Mouse (Mus musculus) heart, adult 11 months (tissue): ENCODE results near the gene Prrx2.

ENCODE experiments used
- DNase-seq: peaks from one replicate; pipeline ENCODE4 v3.0.0; 2022

Gene Prrx2

DNA sequence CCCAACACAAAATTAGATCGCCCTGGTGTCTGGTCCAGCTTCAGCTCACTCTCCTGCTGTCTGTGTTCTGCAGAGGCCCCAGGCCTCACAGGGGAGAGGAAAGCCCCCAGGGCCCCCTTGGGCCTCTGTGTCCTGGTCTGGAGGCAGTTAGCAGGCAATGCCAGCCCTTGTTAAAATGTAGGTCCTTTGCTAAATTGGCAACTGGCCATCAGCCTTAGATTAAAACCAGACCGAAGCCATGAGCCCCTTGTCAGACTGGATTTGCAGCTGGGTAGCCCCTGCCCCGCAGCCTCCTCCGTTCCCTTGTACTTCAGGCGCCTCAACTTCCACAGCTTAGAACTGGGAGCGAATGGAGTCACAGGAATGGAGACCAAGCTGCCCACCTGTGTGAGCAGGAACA is 37.9 kb downstream of the Prrx2 start:
- no peak for DNase-seq

DNA sequence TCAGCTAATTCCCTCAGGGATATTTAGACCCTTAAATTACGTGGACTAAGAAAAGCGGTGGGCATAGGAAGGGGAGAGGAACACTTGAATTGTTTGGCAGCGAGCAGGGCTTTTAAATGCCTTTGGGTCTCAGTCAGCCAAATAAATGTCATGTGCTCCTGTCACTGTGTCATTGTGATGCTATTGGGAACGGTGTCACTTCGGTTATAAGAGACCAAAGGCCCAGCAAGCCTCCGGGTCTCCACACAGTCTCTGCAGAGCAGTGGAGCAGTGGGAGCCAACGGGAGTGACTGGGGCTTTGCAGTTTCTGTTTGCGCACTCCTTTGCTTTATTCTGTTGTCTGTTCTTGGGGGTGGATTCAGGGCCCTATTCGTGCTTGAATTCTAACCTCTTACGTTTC is 39.7 kb downstream of the Prrx2 start:
- no peak for DNase-seq

DNA sequence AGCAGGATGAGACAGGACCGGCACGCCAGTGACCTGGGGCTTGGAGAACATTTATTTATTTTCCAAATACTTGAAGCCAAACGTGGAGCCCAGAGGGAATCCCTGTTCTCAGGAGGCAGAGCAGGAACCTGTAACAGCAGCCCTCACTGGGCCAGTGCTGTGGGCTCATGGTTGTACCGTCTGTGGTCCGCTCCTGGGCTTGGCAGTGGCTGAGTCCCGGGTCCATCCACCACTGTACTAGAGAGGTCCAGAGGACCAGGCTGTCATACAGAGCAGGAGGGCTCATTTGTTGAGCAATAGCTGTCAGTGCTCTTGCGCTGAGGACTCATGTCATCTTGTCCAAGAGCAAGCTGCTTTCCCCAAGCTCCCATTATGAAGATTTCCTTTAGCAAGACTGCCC is 40.3 kb downstream of the Prrx2 start:
- DNase-seq: no peak

DNA sequence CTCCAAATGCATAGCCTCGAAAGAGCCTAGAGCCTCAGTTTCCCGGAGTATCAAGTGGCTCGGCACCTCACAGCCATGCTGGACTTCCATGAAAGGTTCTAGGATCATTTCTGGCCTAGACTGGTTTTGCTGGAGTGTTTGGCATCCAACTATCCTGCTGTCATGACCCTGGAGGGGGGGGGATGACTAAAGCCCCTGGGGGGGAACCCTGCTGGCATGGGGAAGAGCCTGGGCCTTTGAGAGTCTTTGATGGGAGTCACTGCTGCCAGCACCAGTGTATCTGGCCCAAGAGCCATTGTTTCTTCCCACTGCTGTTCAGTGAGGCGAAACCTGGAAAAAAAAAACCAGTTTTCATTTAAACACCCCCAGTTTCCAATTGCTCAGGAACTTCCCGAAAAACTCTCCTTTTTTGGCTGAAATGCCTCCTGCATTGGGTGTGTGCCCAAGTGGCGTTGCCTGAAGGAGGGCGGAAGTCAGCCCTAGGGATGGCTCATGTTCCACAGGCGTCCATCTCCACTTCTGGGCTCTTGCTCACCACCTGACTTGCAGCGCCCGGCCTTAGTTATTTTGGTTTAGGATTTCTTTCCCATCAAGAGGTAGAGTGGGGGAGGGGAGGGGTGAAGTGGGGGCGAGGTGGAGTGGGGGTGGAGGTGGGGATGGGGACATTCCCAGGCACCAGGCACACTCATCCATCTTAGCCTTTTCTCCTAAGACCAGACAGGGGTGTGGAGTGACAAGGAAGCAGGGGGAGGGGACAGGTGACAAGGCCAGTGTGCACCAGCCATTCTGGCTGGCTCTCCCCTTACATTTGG is 41.1 kb downstream of the Prrx2 start:
- no peak for DNase-seq

DNA sequence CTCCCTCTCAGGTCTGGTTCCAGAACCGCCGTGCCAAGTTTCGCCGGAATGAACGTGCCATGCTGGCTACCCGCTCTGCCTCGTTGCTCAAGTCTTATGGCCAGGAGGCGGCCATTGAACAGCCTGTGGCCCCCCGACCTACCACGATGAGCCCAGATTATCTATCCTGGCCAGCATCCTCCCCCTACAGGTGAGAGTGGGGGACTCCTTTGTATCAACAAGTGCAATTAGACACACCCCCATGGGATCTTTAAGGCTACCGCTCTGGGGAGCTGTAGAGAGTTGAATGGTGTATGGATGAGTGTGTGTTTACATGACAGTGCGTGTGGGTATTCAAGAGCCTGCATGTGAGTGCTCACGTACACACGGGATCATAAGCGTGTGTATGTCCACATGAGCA is 44.7 kb downstream of the Prrx2 start:
- no peak for DNase-seq

DNA sequence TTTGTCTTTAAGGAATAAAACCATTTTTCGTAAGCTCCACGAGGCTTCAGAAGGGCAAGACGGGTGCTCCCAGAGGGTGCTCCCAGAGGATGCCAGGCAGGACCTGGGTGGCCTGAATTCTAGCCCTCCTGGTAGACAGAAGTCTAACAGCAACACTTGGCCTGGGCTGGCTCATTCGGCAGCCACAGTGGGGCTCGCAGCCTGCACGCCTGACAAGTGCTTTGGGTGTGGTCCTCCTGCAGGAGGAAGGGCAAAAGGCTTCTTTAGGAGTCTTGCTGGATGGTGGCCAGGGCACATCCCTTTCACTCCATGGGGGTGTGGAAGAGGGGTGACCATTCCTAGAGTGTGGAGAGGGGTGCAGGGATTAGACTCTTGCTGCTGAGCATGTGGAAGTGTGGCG is 46.4 kb downstream of the Prrx2 start:
- DNase-seq: no peak

DNA sequence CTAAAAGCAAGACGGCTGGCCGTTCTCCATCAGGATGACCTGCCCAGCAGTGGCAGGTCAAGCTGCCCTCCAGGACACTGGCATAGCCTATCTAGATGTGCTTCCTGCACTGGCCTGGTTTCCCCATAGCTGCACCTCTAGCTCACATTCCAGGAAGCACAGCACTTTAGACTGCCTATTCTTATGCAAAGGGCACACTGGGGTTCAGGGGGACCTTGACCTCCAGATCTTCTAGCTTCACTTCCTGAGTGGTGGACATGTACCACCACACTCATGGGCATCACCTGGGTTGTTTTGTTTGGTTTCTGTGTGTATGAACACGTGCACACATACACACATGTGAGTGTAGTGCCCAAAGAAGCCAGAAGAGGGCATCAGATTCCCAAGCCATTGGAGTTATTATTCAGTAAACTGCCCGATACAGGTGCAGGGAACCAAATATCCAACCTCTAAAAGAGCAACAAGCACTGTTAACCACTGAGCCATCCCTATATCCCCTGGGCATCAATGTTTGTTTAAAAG is 50.1 kb downstream of the Prrx2 start:
- DNase-seq: no peak

DNA sequence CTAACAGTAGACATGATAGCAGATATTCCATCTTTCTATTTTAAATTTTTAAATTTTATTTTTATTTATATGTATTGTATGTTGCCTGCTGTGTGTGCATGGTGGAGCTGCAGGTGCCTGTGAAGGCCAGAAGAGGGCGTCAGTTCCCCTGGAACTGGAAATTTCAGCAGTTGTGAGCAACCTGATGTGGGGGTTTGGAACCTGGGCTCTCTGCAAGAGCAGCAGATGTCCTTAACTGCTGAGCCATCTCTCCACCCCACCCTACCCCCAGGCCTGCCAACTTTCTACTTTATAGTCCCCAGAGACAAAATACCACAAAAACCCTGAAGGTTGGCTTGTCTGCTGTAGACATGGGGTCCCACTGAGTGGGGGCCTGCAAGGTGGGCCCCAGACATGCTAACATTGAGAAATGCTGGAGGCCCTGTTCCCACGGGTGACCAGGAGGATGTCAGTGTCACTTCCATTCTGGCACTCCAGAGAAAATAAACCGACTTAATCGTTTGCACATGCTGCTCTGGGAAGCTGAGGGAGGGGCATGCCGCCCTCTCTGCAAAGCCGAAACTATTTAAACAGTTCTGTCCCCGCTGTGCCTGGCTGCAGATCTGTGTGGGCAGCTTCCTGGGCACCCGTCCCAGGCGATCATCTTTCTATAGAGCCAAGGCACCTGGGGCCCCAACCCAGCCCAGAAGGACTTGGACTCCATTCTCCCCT is 50.8 kb downstream of the Prrx2 start:
- no peak for DNase-seq

DNA sequence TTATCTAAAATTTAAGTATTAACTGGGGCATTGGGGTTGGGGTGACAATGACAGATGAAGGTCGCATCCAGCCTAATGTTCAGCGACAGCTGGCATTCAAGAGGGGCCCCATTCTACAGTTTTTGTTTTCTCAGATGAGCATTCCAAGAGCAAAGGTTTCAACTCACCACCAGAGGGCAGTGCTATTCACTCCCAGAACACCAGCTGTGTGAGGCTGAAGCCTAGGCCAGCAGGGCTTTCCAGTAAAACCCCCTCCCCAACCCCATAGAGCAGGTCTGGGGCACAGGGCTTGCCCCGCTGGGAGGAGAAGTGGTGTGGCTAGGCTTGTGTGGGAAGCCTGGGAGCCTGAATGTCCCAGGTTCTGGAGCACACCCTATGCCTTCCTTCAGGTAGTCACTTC is 56.2 kb downstream of the Prrx2 start:
- DNase-seq: no peak

DNA sequence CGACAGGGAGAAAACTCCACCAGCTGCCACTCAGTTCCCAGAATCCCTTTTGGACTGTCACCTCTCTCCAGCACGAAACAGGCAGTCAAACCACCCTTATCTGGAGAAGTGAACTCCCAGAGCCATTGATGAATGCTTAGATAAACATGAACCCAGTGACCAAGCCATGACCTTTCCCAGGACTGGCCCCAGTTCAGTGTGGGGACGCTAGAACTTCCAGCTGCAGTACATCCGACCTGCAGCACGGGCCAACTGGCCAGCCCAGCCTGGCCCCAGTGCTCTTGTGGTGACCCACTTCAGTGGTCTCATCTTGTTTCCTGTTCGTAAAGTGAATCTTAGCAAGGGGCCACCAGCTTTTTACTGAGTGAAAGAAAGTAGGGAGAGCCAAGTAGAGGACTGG is 58.6 kb downstream of the Prrx2 start:
- DNase-seq: peak; percentile 93

DNA sequence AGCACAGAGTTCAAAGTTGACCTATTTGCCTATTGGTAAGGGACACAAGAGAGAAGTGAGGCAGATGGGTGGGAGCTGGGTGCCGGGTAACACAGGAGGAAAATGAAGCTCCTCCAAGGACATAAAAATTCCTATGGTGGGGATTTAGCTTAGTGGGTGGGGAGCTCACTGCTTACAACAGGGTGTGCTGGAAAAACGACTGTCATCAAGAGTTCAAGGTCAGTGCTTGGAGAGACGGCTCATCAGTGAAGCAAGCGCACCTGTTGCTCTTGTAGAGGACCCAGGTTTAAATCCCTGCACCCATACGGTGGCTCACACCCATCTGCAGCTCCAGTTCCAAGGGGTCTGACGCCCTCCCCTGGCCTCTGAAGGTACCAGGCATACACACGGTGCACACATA is 59.2 kb downstream of the Prrx2 start:
- no peak for DNase-seq

DNA sequence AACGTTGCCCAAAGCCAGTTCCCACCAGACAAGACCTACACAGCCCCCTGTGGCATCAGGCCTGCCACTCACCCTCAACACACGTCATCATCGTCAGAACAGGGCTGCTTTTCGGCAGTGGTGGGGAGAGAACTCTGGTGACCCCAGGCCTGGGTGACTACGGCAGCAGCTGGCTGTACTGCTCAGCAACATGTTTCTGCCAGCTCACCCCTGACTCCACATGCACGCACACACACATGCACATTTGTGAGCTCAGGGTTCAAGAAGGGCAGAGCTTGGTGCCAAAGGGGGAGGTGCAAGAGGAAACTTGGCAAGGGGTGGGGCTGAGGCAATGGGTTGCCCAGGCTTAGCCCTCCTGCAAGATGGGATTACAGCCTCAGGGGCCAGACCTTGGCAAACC is 62.5 kb downstream of the Prrx2 start:
- DNase-seq: no peak

DNA sequence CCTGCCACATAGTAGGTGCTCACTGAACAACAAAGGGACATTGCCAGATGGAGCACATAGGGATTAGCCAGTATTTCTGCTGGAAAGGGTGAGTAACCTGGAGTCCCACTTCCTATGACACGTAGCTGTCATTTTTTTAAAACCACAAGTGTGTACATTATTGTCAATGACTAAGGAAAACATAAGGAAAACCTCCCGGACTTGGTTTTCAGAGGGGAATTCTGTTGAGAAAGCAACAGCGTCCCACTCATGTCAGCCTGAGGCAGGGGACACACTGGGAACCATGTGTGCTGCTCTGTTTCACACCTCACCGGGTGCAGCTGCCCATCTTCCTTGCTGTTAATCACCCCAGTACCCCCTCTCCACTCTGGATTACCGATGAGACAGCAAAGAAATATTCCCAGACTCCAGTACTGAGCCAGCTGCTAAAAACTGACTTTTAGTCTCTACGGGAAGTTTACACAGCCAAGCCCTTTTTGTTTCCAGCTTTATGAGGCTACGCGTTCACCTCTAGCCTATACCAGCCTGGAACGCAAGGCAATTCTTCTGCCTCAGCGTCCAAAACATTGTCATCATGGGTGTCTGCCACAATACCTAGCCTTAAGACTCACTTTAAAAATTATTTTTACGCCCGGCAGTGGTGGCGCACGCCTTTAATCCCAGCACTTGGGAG is 64.8 kb downstream of the Prrx2 start:
- DNase-seq: no peak

DNA sequence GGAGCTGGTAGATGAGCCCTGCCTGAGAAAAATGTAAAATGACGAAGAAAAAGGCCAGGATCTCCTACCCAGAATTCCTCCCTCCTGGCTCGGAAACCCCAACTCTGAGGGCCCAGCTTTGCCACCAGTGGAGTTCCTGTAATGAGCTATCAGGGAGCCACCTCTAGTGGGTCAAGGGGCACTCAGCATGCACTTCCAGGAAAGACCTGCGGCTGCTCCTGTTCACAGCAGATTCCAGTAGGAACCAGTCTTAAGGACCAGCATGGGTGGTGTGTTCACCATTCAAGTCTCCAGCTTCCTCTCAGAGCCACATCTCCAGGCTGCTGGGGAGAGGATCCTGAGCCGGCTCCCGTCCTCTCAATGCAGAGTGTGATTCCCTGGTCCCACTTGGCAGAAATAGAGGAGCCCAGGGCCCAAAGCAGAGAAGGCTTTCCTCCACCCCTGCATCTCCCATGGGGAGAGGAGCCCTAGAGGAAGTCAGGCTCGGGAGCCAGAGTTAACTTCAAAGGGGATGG is 66.9 kb downstream of the Prrx2 start:
- DNase-seq: no peak

DNA sequence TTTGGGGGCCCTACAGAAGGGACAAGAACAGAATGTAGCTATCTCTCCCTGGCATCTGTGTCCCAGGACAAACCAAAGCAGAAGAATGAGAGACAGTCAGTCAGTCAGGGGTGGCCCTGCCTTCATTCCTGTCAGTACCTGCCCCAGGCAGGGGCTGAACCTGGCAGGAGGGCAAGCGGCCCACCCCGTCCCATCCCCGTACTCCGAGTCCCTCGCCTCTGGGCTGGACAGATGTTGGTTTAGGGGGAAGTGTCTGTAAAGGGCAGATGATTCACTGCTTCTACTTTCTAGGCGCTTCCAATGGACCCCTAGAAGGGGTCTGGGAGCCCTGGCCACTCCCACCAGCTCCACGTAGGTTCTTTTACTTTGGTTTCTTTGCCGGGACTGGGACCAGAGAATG is 67.5 kb downstream of the Prrx2 start:
- no peak for DNase-seq

DNA sequence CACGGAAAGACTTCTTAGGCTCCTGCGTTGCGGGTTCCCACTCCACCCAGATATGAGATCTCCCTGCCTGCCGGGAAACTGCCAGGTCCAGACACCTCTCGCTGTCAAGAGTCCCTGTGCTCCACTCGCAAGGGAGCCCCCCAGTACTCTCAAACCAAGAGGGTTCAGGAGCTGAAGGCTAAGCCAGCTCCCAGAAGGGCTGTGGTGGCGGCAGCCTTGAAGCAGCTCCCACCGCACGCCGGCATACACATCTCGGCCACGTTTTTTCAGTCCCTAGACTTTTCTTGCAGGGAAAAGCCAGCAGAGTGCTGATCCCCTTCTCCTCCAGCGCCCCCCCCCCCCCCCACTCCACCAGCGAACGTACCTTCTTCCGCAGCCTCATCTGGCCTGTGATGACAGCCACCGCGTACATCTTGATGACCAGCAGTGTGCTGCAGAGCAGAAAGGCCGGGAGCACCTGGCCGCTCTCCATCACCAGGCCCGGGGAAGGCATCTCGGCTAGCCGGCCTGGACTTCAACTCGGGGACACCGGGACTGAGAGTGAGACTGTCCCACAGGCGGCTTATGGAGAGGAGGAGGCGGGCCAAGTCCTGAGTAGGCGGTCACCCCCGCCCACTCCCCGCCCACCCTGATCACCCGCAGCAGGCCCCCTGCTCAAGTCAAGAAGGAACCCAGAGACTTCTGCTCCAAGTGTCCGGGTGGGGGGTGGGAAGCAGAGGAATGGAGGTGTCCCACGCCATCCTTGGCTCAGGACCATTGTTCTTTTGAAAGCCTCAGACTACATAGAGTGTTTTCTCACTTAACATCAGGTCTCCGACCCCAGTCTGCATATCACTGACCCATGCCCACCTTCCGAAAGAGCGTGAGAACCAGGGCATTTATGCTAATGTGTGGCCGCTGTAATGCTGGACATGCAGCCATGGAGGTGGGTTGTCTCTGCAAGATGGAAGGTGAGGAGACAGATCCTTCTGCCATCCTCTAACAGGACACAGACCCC is 68.3 kb downstream of the Prrx2 start:
- peak; percentile 94 for DNase-seq

DNA sequence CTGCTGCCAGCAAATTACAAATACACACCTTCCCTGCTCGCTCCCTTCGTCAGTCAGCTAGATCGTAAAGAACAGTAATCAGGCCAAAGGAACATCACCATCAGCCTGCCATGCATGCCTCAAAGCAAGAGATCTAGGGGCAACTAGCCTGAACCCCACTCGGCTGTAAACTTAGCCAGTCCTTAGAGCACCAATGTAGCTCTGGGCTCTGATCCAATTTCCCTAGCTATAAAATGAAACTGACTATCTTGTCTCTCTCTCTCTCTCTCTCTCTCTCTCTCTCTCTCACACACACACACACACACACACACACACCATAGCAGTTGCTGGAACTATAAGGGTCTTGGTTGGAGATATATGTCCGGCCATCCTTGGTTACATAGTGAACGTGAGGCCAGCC is 69.5 kb downstream of the Prrx2 start:
- no peak for DNase-seq

DNA sequence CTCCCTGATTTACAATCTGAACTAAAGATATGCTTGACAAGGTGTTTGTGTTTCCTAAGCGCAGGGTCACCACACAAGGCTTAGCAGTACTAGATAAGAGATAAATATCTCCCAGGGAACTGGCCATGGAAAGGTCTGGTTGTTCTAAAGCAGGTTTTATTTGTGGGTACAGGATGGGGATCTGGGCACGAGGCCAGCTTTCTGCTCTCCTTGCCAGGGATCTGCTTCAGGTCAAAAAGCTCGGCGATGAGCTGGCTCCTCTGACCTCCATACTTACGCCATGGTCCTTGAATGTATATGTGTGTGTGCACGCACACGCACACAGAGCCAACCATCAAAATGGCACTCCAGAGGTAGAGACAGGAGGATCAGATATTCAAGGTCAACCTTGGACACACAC is 70.2 kb downstream of the Prrx2 start:
- no peak for DNase-seq

DNA sequence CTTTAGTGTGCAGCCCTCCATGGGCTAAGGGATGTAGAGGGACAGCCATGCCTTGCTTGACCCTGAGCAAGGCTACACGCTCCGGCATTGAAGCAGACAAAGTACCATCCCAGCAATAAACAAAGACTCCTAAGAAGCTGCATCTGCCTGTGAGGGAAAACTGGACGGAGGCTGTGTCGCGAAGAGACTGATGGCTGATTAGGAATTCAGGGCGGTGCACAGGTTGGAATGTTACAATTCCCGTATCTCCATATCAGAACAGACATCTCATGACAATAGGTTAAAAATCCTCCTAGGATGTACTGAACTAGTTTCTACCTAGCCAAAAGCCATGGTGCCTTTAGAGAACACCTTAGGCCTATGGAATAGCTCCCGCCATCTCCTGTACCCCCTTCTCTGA is 71.1 kb downstream of the Prrx2 start:
- DNase-seq: no peak

DNA sequence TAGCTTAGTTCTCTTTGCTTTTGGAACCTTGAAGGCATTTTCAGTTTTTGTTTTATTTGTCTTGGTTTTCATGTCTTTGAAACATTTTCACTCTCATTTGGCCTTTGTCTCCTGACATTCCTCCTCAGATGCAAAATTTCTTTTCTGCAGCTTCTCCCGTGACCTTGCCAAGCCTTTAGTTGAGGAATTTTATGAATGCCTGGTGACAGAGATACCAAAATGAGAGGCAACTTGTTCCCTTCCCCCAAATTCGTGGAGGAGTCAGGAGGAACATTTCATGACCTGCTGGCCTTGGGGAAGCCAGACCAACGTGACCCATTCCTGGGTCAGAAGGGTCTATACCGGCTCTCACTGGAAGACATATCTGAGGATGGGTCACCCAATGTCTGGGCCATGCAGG is 71.9 kb downstream of the Prrx2 start:
- DNase-seq: no peak

DNA sequence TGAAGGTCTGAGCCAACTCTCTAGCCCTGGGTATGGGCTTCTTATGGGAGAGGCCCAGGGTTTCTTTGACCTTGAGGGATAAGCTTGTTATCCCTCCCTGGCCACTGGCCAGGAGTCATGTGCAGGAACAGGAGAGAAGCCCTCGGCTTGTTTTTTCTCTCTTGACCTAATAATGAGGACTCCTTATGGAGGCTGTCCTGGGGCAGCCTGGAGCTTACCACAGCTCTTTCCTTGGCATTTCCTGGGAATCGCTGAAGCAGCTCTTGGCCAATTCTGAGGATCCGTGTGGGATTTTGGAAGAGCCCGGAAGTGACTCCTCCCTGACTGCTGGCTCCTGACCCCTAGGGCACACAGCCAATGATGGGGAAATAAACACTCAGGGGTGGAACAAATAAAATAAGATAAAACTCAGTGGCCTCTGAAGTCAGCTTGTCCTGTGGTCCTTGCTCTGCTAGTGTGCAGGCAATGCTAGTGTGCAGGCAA is 77.6 kb downstream of the Prrx2 start:
- peak; percentile 98 for DNase-seq

DNA sequence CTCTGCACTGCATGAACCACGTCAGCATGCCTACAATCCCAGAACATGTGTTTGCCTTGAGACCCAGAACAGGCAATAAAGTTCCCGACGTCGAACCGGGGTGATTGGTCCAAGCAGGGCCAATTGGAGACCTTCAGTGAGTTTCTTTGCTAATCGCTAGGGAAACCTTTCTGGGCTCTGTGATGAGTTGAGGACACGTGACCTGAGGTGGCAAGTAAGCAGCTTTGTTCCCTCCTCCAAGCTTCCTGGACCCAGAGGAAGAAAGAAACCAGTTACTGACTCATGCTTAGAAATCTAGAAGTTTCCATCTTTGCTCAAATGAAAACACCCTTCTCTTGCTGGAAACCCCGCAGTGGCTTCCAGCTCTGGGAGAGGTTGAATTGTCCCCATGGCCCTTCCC is 78.2 kb downstream of the Prrx2 start:
- DNase-seq: no peak
